Mouse (Mus musculus) C2C12 (cell line): ENCODE data around the gene Ttc39d. TPM values are rescaled to one million over a fixed set of nuclear protein-coding genes. Genes with fewer than 3 reads are reported as not detected.

Source experiments
- H3K27me3 ChIP-seq: one replicate; pipeline ENCODE4 v1.6.1; 2011; ENCODE audit not compliant: control insufficient read depth, insufficient read depth, insufficient read length
- H3K36me3 ChIP-seq: one replicate; pipeline ENCODE4 v1.6.1; 2011; ENCODE audit not compliant: control insufficient read depth, insufficient read depth
- H3K4me3 ChIP-seq: one replicate; pipeline ENCODE4 v1.5.1; 2011; ENCODE audit warnings: mild to moderate bottlenecking, control low read depth; ENCODE audit not compliant: poor library complexity, insufficient read depth, severe bottlenecking
- H3K79me2 ChIP-seq: one replicate; pipeline ENCODE4 v1.6.1; 2011; ENCODE audit not compliant: control insufficient read depth, insufficient read depth
- H3K79me3 ChIP-seq: one replicate; pipeline ENCODE4 v1.6.1; 2011; ENCODE audit warnings: low read depth, control low read depth
- H3ac ChIP-seq: one replicate; pipeline ENCODE3; 2011; ENCODE audit warnings: low read depth; ENCODE audit not compliant: control insufficient read depth, insufficient read length
- CEBPB ChIP-seq: IDR thresholded peaks from one replicate; pipeline ENCODE4 v1.6.1; 2011; ENCODE audit warnings: low read depth, mild to moderate bottlenecking, control low read depth, moderate library complexity
- CTCF ChIP-seq: IDR thresholded peaks from one replicate; pipeline ENCODE4 v1.5.1; 2011; ENCODE audit not compliant: control insufficient read depth, insufficient read depth, insufficient read length
- FOSL1 ChIP-seq: IDR thresholded peaks from one replicate; pipeline ENCODE4 v1.8.0; 2011; ENCODE audit warnings: mild to moderate bottlenecking, low read length; ENCODE audit not compliant: poor library complexity, insufficient read depth, severe bottlenecking
- MAX ChIP-seq: IDR thresholded peaks from one replicate; pipeline ENCODE4 v1.6.1; 2011; ENCODE audit warnings: mild to moderate bottlenecking, control low read depth
- MYOD1 ChIP-seq: IDR thresholded peaks from one replicate; pipeline ENCODE4 v1.6.1; 2011; ENCODE audit warnings: low read depth; ENCODE audit not compliant: control insufficient read depth, insufficient read length
- MYOG ChIP-seq: IDR thresholded peaks from one replicate; pipeline ENCODE4 v1.6.1; 2011; ENCODE audit not compliant: control insufficient read depth, insufficient read length; ENCODE audit errors: extremely low read depth
- USF1 ChIP-seq: IDR thresholded peaks from one replicate; pipeline ENCODE4 v1.6.1; 2011; ENCODE audit warnings: low read depth, mild to moderate bottlenecking, control low read depth, moderate library complexity
- polyA plus RNA-seq: library from polyadenylated mRNA; unstranded; fragments of >200 nt; fragmentation: generic; extraction: Trizol; gene quantifications from one replicate; pipeline ENCODE4 v1.2.1, GENCODE M21; 2012; ENCODE audit warnings: missing spikeins

Ttc39d gene
- polyA plus RNA-seq, 1 experiment = 0.01 TPM

- Histone ChIP-seq H3ac (peak overlapping the region; percentile 47), H3K4me3 (no peak overlapping the region), H3K79me2 (no peaks in the 10 kb centered on the region), H3K79me3 (no peaks in the 10 kb centered on the region), H3K36me3 (peaks cover 76% of the 10 kb centered on the region), H3K27me3 (no peaks in the 10 kb centered on the region)
- TF ChIP-seq MAX (peak; percentile 86), MYOG (no peak), FOSL1 (peak; percentile 11)
These were observed 47.9 kb downstream of the Ttc39d start for GRCm38 (mm10) chr17:80255208-80255607.

- Histone ChIP-seq H3ac (no peak overlapping the region), H3K79me2 (no peaks in the 10 kb centered on the region), H3K36me3 (peaks cover 61% of the 10 kb centered on the region), H3K79me3 (no peaks in the 10 kb centered on the region), H3K4me3 (no peak overlapping the region), H3K27me3 (no peaks in the 10 kb centered on the region)
- no peak for TF ChIP-seq FOSL1
- no peak for TF ChIP-seq MAX
- TF ChIP-seq CEBPB = no peak
- no peak for TF ChIP-seq CTCF
- no peak for TF ChIP-seq MYOG
- no peak for TF ChIP-seq MYOD1
- no peak for TF ChIP-seq USF1
These were observed 59.8 kb downstream of the Ttc39d start for GRCm38 (mm10) chr17:80267065-80267464.

Other genes starting within 250 kb of the Ttc39d start
- 33.8 TPM for gene Hnrnpll, start 145.1 kb upstream of the Ttc39d start, polyA plus RNA-seq
- gene Galm, start 80.0 kb upstream of the Ttc39d start, polyA plus RNA-seq = 3.7 TPM
- gene Srsf7, start 153 bp upstream of the Ttc39d start, polyA plus RNA-seq = 228 TPM
- 28.4 TPM for gene Gemin6, start 17.0 kb downstream of the Ttc39d start, polyA plus RNA-seq
- 12.4 TPM for gene Morn2, start 82.7 kb downstream of the Ttc39d start, polyA plus RNA-seq
- gene Dhx57, start 83.0 kb downstream of the Ttc39d start, polyA plus RNA-seq = 6.1 TPM
- gene Arhgef33, start 99.9 kb downstream of the Ttc39d start, polyA plus RNA-seq = not detected
- not detected for gene Gm10190, start 166.1 kb downstream of the Ttc39d start, polyA plus RNA-seq